Mouse (Mus musculus): ENCODE data around the gene Gm17584. TPM values are rescaled to one million over a fixed set of nuclear protein-coding genes. Genes with fewer than 3 reads are reported as not detected.
"Not testable (repeated sequence)": the region's sequence is repeated elsewhere in the genome, so short reads cannot be mapped to it uniquely, and the experiment has no call there.

The Gm17584 gene
- polyA plus RNA-seq (2017; shearing (Covaris generic)) = not detected

GRCm38 (mm10) chrX:124500263-124500662 lies at the start of gene Gm17584:
TSS of gene Gm17584 (plus strand) at chrX:124500563.
- not testable (repeated sequence) for ATAC-seq

Other genes starting within 250 kb of the Gm17584 start
- gene Gm17469, start 129.3 kb downstream of the Gm17584 start, polyA plus RNA-seq (2017; shearing (Covaris generic)) = not detected

All from activated CD4-positive, CD25-positive, alpha-beta regulatory T cell, adult 4 months (primary cell).